8 mouse cellular contexts compared by ENCODE assay signal in genomic region chr14:34620611-34621376, GRCm38 (mm10). TPM values are rescaled to one million over a fixed set of nuclear protein-coding genes. Genes with fewer than 3 reads are reported as not detected.
A peak's percentile ranks its signal among the peaks of the same experiment; 100 is the strongest.
DNase-seq lines count a peak whose midpoint lies in the region; ATAC-seq lines count a peak whose summit lies in the region.
"Had no signal": no experiment of that assay in that cellular context is flagged by ENCODE, and none has a peak within 500 bp of the region (broad histone marks: within the 10 kb centered on the region; RNA-seq: fewer than 3 reads in every experiment).

No protein-coding gene starts in this region.

- H3K4me2 ChIP-seq in liver, embryonic 12.5 days, result no peak overlapping the region

- H3K27ac ChIP-seq in liver, embryonic 12.5 days, result peak overlapping the region; percentile 45

- intact Hi-C loops in left cerebral cortex, postnatal 25 days (cut with DNase I), result loop anchor here (1.0 kb wide), 1 partner anchor 157 kb away; no protein-coding TSS in a partner anchor
- intact Hi-C loops in gastrocnemius, postnatal 14 days (cut with DNase I; ENCODE audit: low total_unique reads), result no loop called here

- H3K9ac ChIP-seq in liver, embryonic 12.5 days, result no peak overlapping the region

- peaks cover 6% of the 10 kb centered on the region for H3K27me3 ChIP-seq in liver, embryonic 12.5 days (replicated peaks)

- DNase-seq in left cerebral cortex, postnatal 25 days (ENCODE audit: low spot score in 2 of 2), result peak; percentile 24 to 36
- DNase-seq in left cerebral cortex, adult 11 months (ENCODE audit: low spot score), result no peak
- DNase-seq in MN1 (ENCODE audit: low spot score), result peak; percentile 43
- DNase-seq in c-Kit-positive CD71-negative TER-119-negative erythroid progenitor cells, embryonic 14.5 days (ENCODE audit: low read depth), result peak; percentile 38
- peak; percentile 29 for DNase-seq in gastrocnemius, postnatal 14 days
- DNase-seq in spleen, adult 12 weeks (ENCODE audit: low spot score), result peak; percentile 37

- H3K9me3 ChIP-seq in liver, embryonic 12.5 days (replicated peaks), result no peaks in the 10 kb centered on the region

- ATAC-seq in liver, embryonic 12.5 days, result peak; percentile 56; the same call in 1 of the 2 replicates

- WGBS in liver, embryonic 12.5 days (ENCODE audit: insufficient replicate concordance), result 24% methylated on average over 10 of the region's 10 CpGs

- no peak overlapping the region for H3K4me3 ChIP-seq in liver, embryonic 12.5 days

- H3K4me1 ChIP-seq in liver, embryonic 12.5 days, result peaks cover 65% of the 10 kb centered on the region

- no peaks in the 10 kb centered on the region for H3K36me3 ChIP-seq in liver, embryonic 12.5 days

RNA-seq across cellular contexts. Expression of gene Opn4, which starts 20.9 kb away (rescaled TPM):
- not detected for total RNA-seq in left cerebral cortex, postnatal 25 days (2021)
- not detected for total RNA-seq in gastrocnemius, postnatal 14 days (2021)
- not detected in 2 replicates for polyA plus RNA-seq in liver, embryonic 12.5 days (2016; fragmentation: Nextera tagmentation; extraction: Ambion mirVana)
- polyA plus RNA-seq: neural tube, embryonic 14.5 days had no signal

RNA-seq across cellular contexts. Expression of gene Ldb3, which starts 32.3 kb away (rescaled TPM):
- total RNA-seq in left cerebral cortex, postnatal 25 days (2021), result 1 to 10 TPM; 2.0 to 2.4 TPM
- 1,000 to 10,000 TPM; 1,741 to 1,856 TPM for total RNA-seq in gastrocnemius, postnatal 14 days (2021)
- 0.17 and 0.20 TPM in 2 replicates for polyA plus RNA-seq in liver, embryonic 12.5 days (2016; fragmentation: Nextera tagmentation; extraction: Ambion mirVana)

RNA-seq across cellular contexts. Expression of gene Wapl, which starts 52.9 kb away (rescaled TPM):
- 10 to 100 TPM; 42.7 to 45.5 TPM for total RNA-seq in left cerebral cortex, postnatal 25 days (2021)
- 10 to 100 TPM; 38.4 to 40.8 TPM for total RNA-seq in gastrocnemius, postnatal 14 days (2021)
- 43.8 and 46.4 TPM in 2 replicates for polyA plus RNA-seq in liver, embryonic 12.5 days (2016; fragmentation: Nextera tagmentation; extraction: Ambion mirVana)

Comparison
In these comparisons a context has a peak if more than half of its experiments do, and no peak if none do; other contexts are left out.
1. RNA of gene Ldb3, which starts 32.3 kb away (total RNA-seq): 1,741 to 1,856 TPM in gastrocnemius, postnatal 14 days; 2.0 to 2.4 TPM in left cerebral cortex, postnatal 25 days; every median in the first group is over 100 times any median in the second.